Mouse (Mus musculus) heart, adult 2 months (tissue): ENCODE data around the gene Wdr45.

Source experiments
- CTCF ChIP-seq: fragments of 200-600 bp; IDR thresholded peaks from 2 replicates; pipeline ENCODE4 v1.8.1; 2022; ENCODE audit warnings: antibody characterized with exemption, mild to moderate bottlenecking, moderate library complexity
- POLR2A ChIP-seq: fragments of 200-500 bp; IDR thresholded peaks from 2 replicates; pipeline ENCODE4 v1.6.1; 2011; ENCODE audit warnings: mild to moderate bottlenecking, low read depth, low read length, control low read depth; ENCODE audit not compliant: insufficient read depth

DNA sequence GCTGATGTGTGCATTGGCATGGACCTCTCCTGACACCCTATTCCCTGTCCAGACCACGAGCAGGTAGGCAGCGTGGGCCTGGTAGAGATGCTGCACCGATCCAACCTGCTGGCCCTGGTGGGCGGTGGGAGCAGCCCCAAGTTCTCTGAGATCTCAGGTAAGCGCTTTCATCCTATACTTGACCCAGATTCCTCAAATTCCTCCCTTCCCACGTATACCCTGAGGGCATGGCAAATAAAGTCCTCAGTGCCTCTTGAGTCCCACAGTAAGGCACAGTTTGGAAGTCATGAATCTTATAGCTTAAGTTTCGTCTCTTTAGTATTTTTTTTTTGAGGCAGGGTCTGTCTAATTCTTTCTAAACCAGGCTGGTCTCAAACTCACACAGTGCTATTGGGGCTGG lies 10.0 kb downstream of the Wdr45 start:
- no peak for TF ChIP-seq CTCF
- no peak for TF ChIP-seq POLR2A
